Comparison of ENCODE assay signal across 8 mouse cellular contexts in the genomic region with DNA sequence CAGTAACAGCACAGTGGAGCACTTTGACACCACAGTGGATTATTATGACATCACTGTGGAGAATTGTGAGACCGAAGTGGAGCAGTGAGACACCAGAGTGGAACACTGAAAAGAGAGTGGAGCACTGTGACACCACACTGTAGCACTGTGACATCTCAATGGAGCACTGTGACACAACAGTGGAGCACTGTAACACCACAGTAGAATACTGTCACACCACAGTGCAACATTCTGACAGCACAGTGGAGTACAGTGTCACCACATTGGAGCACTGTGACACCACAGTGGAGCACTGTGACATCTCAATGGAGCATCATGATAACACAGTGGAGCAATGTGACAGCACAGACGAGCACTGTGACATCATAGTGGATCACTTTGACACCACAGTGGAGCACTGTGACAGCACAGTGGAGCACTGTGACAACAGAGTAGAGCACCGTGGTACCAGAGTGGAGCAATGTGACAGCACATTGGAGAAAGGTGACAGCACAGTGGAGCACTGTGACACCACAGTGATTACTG.
DNase-seq lines count a peak whose midpoint lies in the region; ATAC-seq lines count a peak whose summit lies in the region.

No protein-coding gene starts in this region.

- H3K27ac ChIP-seq in midbrain, embryonic 13.5 days, result no peak overlapping the region

- H3K9ac ChIP-seq in midbrain, embryonic 13.5 days (replicated peaks), result no peak overlapping the region

- peak; percentile 21; the same call in 1 of the 2 replicates for ATAC-seq in midbrain, embryonic 13.5 days

- H3K9me3 ChIP-seq in midbrain, embryonic 13.5 days, result peaks cover 89% of the 10 kb centered on the region

- intact Hi-C loops in heart, postnatal 25 days (cut with DNase I), result no loop called here

- H3K4me3 ChIP-seq in midbrain, embryonic 13.5 days (replicated peaks), result no peak overlapping the region

- no peak overlapping the region for H3K4me2 ChIP-seq in midbrain, embryonic 13.5 days (replicated peaks)

- H3K4me1 ChIP-seq in midbrain, embryonic 13.5 days (replicated peaks), result no peaks in the 10 kb centered on the region

- no peaks in the 10 kb centered on the region for H3K27me3 ChIP-seq in midbrain, embryonic 13.5 days

- peak; percentile 5 to 17 for DNase-seq in cerebellum, postnatal 4 days (ENCODE audit: low spot score in 2 of 2)
- DNase-seq in cerebellum, postnatal 14 days, result no peak
- peak; percentile 4 to 20 for DNase-seq in spleen, postnatal 10 days (ENCODE audit: low spot score in 2 of 2)
- DNase-seq in spleen, adult 12 weeks (ENCODE audit: low spot score), result no peak
- DNase-seq in heart, postnatal 25 days (ENCODE audit: low spot score), result peak; percentile 0
- DNase-seq in layer of hippocampus, postnatal 25 days (ENCODE audit: extremely low spot score in 1 of 2, low spot score in 1 of 2), result no peak
- DNase-seq in right cerebral cortex, postnatal 36 days (ENCODE audit: low spot score in 2 of 2), result no peak

- 65% methylated on average over 3 of the region's 3 CpGs for WGBS in midbrain, embryonic 13.5 days

- H3K36me3 ChIP-seq in midbrain, embryonic 13.5 days, result 0 out of 2 replicates have a peak, but pooled peaks cover 8% of the 10 kb centered on the region

Comparison
In these comparisons a context has a peak if more than half of its experiments do, and no peak if none do; other contexts are left out.
1. DNase-seq: peak in cerebellum, postnatal 4 days (2 of 2), spleen, postnatal 10 days (2 of 2) and heart, postnatal 25 days (single experiment); none in cerebellum, postnatal 14 days (0 of 2), spleen, adult 12 weeks (single experiment), layer of hippocampus, postnatal 25 days (0 of 2) and right cerebral cortex, postnatal 36 days (0 of 2).